Mouse (Mus musculus): ENCODE data around the gene Hdhd5. TPM values are rescaled to one million over a fixed set of nuclear protein-coding genes. Genes with fewer than 3 reads are reported as not detected.

Hdhd5 gene
- polyA plus RNA-seq, 1 experiment from 2014 or later: 7.1 TPM

GRCm38 (mm10) chr6:120468259-120468658, 62.9 kb downstream of the Hdhd5 start:
- Histone ChIP-seq H3K27me3 (ENCODE audit: insufficient read depth, low read length) (no peaks in the 10 kb centered on the region), H3K4me1 (ENCODE audit: insufficient read depth) (peaks cover 69% of the 10 kb centered on the region), H3K36me3 (replicated peaks; ENCODE audit: insufficient read depth, low read length) (no peaks in the 10 kb centered on the region), H3K4me2 (ENCODE audit: low read depth, low read length) (no peak overlapping the region), H3K4me3 (ENCODE audit: low read depth, low read length) (no peak overlapping the region), H3K9ac (replicated peaks) (no peak overlapping the region), H3K27ac (ENCODE audit: low read depth) (no peak overlapping the region), H3K9me3 (ENCODE audit: low read length) (no peaks in the 10 kb centered on the region)
- ATAC-seq: no peak
- no peak for DNase-seq
- 75% methylated on average over 4 of the region's 4 CpGs for WGBS (ENCODE audit: insufficient replicate concordance)
- TF ChIP-seq EP300 (IDR thresholded peaks at IDR 0.05; ENCODE audit: low read depth): no peak
- TF ChIP-seq CTCF (IDR thresholded peaks at IDR 0.05; ENCODE audit: low read depth): no peak

GRCm38 (mm10) chr6:120466609-120467329, 64.3 kb downstream of the Hdhd5 start:
- Histone ChIP-seq H3K36me3 (replicated peaks; ENCODE audit: insufficient read depth, low read length) (no peaks in the 10 kb centered on the region), H3K4me1 (ENCODE audit: insufficient read depth) (peaks cover 61% of the 10 kb centered on the region), H3K9ac (replicated peaks) (no peak overlapping the region; the same call in 1 of the 2 replicates), H3K4me3 (ENCODE audit: low read depth, low read length) (peak overlapping the region; percentile 7; the same call in 1 of the 2 replicates), H3K27me3 (ENCODE audit: insufficient read depth, low read length) (no peaks in the 10 kb centered on the region), H3K4me2 (ENCODE audit: low read depth, low read length) (peak overlapping the region; percentile 54), H3K9me3 (ENCODE audit: low read length) (no peaks in the 10 kb centered on the region), H3K27ac (ENCODE audit: low read depth) (peak overlapping the region; percentile 86)
- DNase-seq (peak; percentile 53), ATAC-seq (peak; percentile 16; the same call in 1 of the 2 replicates)
- TF ChIP-seq CTCF (IDR thresholded peaks at IDR 0.05; ENCODE audit: low read depth): peak; percentile 32
- TF ChIP-seq EP300 (IDR thresholded peaks at IDR 0.05; ENCODE audit: low read depth): peak; percentile 64
- 24% methylated on average over 10 of the region's 10 CpGs for WGBS (ENCODE audit: insufficient replicate concordance)

GRCm38 (mm10) chr6:120465393-120465792, 65.7 kb downstream of the Hdhd5 start:
- H3K4me3 ChIP-seq (ENCODE audit: low read depth, low read length): peak overlapping the region; percentile 27; the same call in 1 of the 2 replicates
- H3K27ac ChIP-seq (ENCODE audit: low read depth): 0 out of 2 replicates have a peak overlapping the region, but pooled peaks have one; percentile 30
- no peaks in the 10 kb centered on the region for H3K9me3 ChIP-seq (ENCODE audit: low read length)
- TF ChIP-seq CTCF (IDR thresholded peaks at IDR 0.05; ENCODE audit: low read depth): no peak
- TF ChIP-seq EP300 (IDR thresholded peaks at IDR 0.05; ENCODE audit: low read depth): no peak
- 0 out of 2 replicates have a peak, but pooled peaks cover 2% of the 10 kb centered on the region for H3K27me3 ChIP-seq (ENCODE audit: insufficient read depth, low read length)
- H3K4me2 ChIP-seq (ENCODE audit: low read depth, low read length): peak overlapping the region; percentile 83
- no peak for ATAC-seq
- H3K4me1 ChIP-seq (ENCODE audit: insufficient read depth): peaks cover 55% of the 10 kb centered on the region
- no peak for DNase-seq
- H3K36me3 ChIP-seq (replicated peaks; ENCODE audit: insufficient read depth, low read length): no peaks in the 10 kb centered on the region
- WGBS (ENCODE audit: insufficient replicate concordance): 30% methylated on average over 4 of the region's 4 CpGs
- H3K9ac ChIP-seq (replicated peaks): no peak overlapping the region

GRCm38 (mm10) chr6:120464406-120464939, 66.6 kb downstream of the Hdhd5 start:
- Histone ChIP-seq H3K27ac (ENCODE audit: low read depth) (no peak overlapping the region), H3K9ac (replicated peaks) (peak overlapping the region; percentile 44), H3K4me2 (ENCODE audit: low read depth, low read length) (peak overlapping the region; percentile 83), H3K36me3 (replicated peaks; ENCODE audit: insufficient read depth, low read length) (no peaks in the 10 kb centered on the region), H3K27me3 (ENCODE audit: insufficient read depth, low read length) (0 out of 2 replicates have a peak, but pooled peaks cover 2% of the 10 kb centered on the region), H3K9me3 (ENCODE audit: low read length) (no peaks in the 10 kb centered on the region), H3K4me3 (ENCODE audit: low read depth, low read length) (peak overlapping the region; percentile 62), H3K4me1 (ENCODE audit: insufficient read depth) (peaks cover 46% of the 10 kb centered on the region)
- TF ChIP-seq EP300 (IDR thresholded peaks at IDR 0.05; ENCODE audit: low read depth) (no peak), CTCF (IDR thresholded peaks at IDR 0.05; ENCODE audit: low read depth) (no peak)
- ATAC-seq (no peak), DNase-seq (no peak)
- WGBS (ENCODE audit: insufficient replicate concordance): 29% methylated on average over 9 of the region's 9 CpGs

- Histone ChIP-seq H3K27ac (ENCODE audit: low read depth) (peak overlapping the region; percentile 68), H3K36me3 (replicated peaks; ENCODE audit: insufficient read depth, low read length) (no peaks in the 10 kb centered on the region), H3K9me3 (ENCODE audit: low read length) (no peaks in the 10 kb centered on the region), H3K4me2 (ENCODE audit: low read depth, low read length) (peak overlapping the region; percentile 83), H3K4me3 (ENCODE audit: low read depth, low read length) (peak overlapping the region; percentile 62), H3K9ac (replicated peaks) (peak overlapping the region; percentile 67), H3K27me3 (ENCODE audit: insufficient read depth, low read length) (0 out of 2 replicates have a peak, but pooled peaks cover 2% of the 10 kb centered on the region), H3K4me1 (ENCODE audit: insufficient read depth) (peaks cover 43% of the 10 kb centered on the region)
- DNase-seq (peak; percentile 64), ATAC-seq (peak; percentile 36)
- no peak for TF ChIP-seq EP300 (IDR thresholded peaks at IDR 0.05; ENCODE audit: low read depth)
- TF ChIP-seq CTCF (IDR thresholded peaks at IDR 0.05; ENCODE audit: low read depth): peak; percentile 38; the same call in 1 of the 2 replicates
- 0% methylated on average over 11 of the region's 11 CpGs for WGBS (ENCODE audit: insufficient replicate concordance)
Observed at GRCm38 (mm10) chr6:120463884-120464283, 67.2 kb downstream of the Hdhd5 start.

All from liver, postnatal 0 days (tissue).